Mouse (Mus musculus): Measurements from ENCODE around the gene Angptl4.

GRCm38 (mm10) chr17:33751181-33751580 lies 30.4 kb downstream of the Angptl4 start:
- no peak for TF ChIP-seq POLR2A (IDR thresholded peaks at IDR 0.05; ENCODE audit: extremely low read depth, insufficient read depth, low read length)
- TF ChIP-seq CTCF (IDR thresholded peaks at IDR 0.05; ENCODE audit: low read depth, low read length): no peak

All from liver, adult 2 months (tissue).